Mouse (Mus musculus): ENCODE data around the gene 2410004B18Rik.

DNA sequence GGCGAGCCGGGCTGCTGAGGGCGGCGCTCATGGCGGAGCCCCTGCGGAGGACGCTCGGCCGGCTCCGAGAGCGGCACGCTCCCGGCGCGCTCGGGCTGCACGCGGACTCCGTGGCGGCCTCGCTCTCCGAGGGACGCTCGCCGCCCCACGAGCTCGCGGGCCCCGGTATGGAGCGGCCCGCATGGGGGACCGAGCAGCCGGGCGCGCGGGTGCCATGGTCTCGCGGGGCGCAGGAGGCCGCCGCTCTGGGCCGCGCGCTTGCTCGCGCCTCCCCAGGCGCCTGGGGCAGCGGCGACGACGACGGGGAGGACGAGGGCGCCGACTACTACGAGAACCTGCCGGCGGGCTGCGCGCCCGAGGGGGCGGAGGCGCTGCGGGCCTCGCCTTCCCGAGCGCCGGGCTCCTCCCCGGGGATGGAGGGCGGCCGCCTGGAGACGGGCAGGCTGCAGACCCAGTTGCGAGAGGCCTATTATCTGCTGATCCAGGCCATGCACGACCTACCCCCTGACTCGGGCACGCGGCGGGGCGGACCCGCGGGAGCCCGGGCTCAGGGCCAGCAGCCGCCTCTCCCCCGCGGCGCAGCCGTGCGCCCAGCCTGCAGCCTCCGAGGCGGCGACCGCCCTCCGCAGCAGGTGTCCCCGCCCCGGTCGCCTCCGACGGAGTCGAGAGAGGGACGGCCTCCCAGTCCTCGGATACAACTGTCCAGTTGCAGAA is 50.3 kb downstream of the 2410004B18Rik start:
- TF ChIP-seq POLR2A (IDR thresholded peaks at IDR 0.05; ENCODE audit: extremely low read depth, insufficient read depth, low read length) (no peak), CTCF (IDR thresholded peaks at IDR 0.05; ENCODE audit: extremely low read depth, insufficient read depth, low read length) (no peak)

Data from cortical plate, adult 2 months (tissue).